Mouse (Mus musculus) urinary bladder, adult 18-20 months (tissue): ENCODE data around the gene Leap2.

ENCODE experiments used
- DNase-seq, 2 experiments: peaks; one replicate each; pipeline ENCODE4 v3.0.0; 2022; ENCODE audit warnings: low spot score in 2 of 2, mixed read lengths in 2 of 2

The Leap2 gene

DNA sequence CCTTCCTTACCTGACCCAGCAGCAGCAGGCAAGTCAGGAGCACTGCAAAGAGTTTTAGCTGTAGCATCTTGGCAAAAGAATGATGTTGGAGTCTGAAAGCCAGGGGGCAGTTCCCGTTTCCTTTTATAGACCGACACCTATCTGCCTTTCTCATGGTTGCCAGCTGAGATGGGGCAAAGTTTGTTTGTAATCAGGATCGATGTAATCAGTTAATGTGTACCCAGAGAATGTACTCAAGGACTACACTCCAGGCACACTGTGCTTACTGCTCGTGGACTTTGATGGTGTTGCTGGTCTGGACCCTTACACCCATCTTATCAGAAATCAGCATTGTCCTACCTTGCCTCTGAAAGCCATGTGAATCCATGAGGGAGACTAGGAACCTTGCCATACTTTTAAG is at the start of gene Leap2:
Gene Leap2 (minus strand): TSS at position 135 of the 400 bp plus-strand sequence.
- no peak for DNase-seq

DNA sequence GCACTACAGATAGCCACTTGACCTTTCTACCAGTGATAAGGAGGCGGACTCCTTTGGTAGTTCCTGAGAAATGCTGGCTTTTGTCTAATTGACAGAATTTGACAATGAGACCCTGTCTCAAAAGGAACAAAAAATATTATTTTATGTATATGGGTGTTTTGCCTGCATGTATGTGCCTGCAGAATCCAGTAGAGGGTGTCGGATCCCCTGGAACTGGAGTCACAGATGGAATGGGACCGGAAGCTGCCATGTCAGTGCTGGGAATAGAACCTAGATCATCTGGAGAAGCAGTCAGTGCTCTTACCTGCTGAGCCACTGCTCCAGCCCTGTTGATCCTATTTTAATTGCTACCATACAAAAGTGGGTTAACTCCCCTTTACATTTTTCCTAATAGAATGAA is 49.7 kb upstream of the Leap2 start:
- DNase-seq: no peak

DNA sequence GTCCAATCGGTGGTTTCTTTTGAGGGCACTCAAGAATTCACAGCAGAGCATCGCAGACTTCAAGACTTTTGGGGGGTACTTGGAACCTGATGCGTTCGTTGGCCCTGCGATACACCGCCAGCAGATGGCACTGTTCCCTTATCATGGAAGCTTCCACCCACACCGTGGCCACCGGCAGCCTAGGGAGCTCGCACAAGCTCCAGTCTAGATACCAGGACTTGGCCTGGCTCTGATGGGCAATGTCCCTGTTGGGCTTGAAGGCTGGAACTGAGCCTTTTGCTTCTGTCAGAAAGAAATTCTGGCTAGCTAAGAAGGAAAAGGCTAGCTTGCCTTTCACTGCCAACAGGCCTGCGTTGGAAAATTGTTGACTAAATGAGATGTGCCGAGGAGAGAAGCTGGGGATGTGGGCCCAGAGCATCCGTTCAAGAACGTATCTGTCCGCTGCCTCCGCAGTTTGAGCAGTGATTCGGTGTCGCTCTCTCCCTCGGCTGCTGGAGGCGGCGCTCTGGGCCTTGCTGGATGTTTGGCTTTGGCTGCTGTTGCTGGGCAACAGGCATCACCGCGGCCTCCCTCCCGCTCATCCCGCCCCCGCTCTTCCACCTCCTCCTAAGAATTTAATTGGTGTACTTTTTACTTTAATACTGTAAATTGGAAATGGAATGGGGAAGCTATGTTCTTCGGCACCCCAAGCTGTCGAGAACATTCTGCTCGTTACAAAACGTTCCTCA is 47.2 kb upstream of the Leap2 start, which contains the start of gene Gm9837:
Gene Gm9837 (minus strand): TSS at position 512 of the 728 bp plus-strand sequence.
- peak; percentile 74 to 79 for DNase-seq

DNA sequence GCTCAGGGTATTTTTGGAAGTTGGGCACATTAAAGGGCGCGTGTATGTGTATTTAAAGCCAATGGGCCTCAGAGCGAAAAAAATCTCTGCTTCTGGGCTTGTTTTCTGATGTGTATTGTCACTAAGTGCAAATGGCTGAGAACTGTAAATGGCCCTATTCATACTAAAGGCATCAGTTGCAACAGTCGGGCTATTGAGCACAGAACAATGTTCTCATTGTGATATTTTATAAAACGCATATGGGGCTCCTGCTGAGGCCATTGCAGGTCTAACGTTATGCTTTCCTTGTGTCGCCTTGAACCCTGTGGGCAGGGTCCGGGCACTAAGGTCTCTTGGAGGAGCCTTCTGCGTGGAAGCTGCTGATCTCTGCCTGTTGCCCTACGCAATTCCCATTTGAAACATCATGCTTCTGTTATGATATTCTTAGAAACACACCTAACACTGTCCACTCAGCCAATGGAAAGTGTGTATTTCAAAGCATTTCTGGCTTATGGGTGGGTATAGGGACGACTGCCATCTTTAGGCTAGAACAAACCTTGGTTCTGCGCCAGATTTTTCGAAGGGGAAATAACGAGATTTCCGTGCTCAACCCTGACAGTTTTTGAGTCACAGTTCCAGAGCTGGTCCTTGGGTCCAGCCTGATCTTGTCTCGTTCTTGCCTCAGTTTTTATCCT is 46.5 kb upstream of the Leap2 start:
- no peak for DNase-seq

DNA sequence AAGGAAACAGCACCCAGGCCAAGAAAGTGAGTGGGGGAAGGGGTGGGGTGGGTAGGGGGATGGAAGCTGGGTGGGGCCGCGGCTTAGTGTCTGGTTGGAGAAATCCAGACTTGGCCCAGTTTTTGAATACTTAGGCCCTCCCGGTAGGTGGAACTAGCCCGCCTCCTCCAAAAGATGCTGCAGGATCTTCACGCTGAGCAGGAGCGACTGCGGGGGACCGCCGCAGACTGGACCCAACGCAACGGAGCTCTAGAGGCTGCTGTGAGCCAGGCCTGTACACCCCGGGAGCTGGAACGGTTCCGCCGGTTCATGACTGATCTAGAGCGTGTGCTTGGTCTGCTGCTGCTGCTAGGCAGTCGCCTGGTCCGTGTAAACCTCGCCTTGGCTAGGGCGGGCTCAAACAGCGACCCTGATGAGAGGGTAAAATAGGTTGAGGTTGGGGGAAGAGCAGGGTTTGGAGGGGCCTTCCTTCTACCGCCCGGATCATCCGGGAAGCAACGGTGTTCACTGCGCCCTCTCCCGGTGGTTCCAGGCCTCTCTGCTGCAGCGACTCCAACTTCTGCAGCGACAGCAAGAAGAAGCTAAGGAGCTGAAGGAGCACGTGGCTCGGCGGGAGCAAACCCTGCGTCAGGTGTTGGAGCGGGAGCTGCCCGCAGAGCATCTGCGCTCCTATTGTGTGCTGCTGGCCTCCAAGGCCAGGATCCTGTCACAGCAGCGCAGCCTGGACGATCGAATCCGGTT is 43.4 kb upstream of the Leap2 start:
- DNase-seq: no peak

DNA sequence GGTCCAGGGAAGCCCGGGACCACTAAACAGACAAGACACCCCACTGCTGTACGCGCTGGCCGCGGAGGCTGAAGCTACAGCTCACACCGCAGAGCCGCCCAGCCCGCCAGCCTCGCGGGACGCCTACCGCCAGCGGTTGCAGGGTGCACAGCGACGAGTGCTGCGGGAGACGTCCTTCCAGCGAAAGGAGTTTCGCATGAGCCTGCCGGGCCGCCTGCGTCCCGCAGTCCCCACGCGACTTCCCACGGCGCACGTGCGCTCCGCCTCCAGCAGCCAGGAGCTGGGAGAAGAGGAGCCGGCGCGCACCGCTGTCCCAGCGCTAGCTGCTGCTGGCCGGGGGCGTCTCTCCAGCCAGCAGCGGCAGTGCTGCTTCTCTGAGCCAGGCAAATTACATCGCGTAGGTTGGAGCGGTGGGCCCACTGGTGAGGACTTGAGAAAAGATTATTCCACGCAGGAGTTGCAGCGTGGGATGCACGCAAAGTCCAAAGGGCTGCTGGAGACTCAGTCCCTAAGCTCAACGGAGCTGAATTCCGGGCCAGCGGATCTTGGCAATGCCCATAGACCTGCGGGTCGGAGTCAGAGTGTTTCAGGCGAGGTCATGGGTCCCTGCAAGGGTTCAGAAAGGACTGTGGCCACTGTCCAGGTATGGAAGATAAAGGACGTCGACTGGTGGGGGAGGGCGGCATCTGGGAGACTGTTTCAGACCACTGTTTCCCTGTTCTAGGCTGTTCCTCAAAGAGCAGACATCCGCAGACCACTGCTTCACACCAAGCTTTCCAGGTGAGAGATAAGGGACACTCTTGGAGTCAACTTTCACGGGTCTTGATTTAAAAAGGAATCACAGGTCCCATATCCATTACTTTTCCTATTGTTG is 40.8 kb upstream of the Leap2 start:
- DNase-seq: no peak

DNA sequence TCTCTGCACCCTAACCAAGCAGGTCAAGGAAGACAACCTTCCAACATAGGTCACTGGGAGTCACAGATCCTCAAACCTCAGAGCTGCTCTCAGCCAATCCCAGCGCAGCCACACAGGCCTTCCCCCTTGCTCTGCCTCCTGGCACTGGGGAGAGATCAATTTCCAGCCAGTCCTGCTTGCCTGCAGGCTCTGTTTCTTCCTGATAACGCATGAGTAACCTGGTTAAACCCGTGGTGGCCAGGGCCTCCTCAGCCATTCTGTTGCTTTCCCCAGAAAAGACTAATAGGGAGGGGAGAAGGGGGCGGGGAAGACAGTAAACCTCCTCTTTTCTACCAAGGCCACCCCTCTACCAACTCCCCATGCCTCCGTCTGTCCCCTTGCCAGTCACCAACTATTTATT is 38.8 kb upstream of the Leap2 start:
- no peak for DNase-seq

DNA sequence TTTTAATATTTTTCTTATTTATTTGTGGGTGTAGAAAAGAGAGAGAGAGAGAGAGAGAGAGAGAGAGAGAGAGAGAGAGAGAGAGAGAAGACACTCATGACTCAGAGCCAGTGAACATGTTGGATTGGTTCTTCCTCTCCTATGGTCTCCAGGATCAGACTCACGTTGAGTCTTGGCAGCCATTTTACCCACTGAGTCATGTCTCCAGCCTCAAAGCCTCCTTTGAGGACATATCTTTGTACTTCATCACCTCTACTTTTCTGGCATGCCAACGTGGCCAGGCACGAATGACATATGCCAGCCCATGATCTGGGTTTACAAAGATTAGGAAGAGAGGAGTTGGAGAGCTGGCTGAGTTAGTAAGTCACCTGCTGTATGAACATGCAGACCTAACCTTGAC is 37.2 kb upstream of the Leap2 start:
- no peak for DNase-seq

DNA sequence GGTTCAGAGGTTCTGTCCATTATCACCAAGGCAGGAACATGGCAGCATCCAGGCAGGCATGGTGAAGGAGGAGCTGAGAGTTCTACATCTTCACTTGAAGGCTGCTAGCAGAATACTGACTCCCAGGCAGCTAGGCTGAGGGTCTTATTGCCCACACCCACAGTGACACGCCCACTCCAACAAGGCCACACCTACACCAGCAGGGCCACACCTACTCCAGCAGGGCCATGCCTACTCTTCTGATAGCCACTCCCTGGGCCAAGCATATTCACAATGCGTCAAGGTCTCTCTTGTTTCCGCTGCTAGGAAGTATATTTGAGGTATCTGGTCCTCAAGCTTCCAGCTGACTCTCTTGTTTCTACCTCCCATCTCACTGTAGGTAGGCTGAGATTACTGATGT is 36.0 kb upstream of the Leap2 start:
- DNase-seq: no peak

DNA sequence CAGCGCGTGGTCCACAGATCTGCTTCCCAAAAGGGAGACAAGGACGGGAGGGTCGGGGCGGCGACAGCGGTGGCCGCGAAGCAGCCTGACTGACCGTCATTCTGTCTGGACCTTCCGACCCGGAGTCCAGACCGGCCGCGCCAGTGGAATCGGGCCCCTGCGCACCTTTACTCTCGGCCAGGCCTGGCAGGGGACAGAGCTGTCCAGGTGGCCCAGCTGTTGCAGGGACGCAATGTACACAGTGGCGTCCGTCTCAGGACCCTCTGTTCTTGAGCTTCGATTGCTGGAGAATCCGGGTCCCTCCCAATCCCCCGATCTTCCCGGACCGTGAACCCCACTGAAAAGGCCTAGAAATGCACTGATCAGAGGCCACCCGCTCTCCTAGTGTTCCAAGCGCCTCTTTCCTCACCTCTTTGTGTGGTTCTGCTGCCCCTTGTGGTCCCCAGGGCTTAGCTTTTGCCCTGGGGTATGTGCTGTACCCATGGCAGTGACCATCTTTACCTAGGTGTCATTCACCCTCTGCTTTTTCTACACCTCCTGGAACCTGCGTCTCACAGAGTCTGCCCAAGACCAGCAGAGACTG is 34.5 kb upstream of the Leap2 start:
- no peak for DNase-seq

DNA sequence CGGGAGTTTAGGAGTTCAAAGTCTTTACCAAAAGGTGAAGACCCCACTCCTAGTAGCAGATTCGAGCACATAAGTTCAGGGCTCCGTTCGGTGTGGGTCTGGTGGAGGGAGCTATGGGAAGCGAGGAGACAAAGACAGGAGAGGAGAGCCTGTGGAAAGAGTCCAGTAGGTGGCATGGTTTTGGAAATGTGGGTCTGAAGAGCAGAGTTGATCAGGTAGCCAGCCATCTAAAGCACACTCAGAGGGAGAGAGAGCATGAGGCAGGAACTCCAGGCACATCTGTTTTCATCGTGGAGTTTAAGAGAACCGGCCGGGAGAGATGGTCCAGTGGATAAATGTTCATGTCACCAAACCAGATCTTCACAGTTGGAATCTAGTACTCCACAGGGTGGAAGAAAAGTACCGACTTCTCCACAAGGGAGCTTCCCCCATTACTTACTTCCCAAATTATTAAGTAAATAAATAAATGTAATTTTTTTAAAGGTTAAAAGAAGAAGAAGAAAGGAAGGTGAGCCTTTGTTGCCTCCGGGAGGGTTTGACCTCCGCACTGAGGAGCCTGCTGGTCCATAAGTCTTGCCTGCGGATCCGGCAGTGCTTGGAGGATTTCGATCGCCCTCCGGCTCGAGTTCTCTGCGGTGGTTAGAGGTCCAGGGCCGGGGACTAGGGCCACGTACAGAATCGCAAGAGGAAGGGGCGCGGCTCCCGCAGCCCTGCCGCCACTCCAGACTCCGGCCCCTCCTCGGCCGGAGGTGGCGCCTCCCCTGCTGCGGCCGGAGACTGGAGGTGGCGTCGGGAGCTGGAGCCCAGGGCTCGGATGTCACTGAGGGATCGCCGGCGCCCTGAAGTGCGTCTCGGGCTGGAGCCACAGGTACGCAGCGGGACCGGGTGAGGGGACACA is 33.8 kb upstream of the Leap2 start, which contains the start of the genes Gm10447 and Shroom1:
Gene Gm10447 (minus strand): TSS at position 637 of the 898 bp plus-strand sequence.
Gene Shroom1 (plus strand): TSS at position 732 of the 898 bp plus-strand sequence.
- DNase-seq: peak; percentile 60 to 69

DNA sequence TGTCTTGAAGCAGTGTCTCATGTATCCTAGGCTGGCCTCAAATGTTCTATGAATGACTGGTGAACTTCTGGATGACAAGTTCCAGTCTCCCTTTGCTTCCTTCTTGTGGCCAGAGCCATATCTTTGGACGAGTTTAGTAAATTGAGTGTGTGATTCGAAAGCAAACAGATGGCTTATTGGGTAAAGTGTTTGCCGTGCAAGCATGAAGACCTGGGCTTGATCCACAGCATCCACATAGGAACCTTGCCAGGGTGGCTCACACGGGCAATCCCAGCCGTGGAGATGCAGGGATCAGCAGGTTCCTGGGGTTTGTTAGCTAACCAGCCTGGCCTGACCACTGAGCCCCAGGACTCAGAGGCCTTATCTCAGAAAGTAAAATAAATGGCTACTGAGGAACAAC is 30.1 kb upstream of the Leap2 start:
- no peak for DNase-seq

DNA sequence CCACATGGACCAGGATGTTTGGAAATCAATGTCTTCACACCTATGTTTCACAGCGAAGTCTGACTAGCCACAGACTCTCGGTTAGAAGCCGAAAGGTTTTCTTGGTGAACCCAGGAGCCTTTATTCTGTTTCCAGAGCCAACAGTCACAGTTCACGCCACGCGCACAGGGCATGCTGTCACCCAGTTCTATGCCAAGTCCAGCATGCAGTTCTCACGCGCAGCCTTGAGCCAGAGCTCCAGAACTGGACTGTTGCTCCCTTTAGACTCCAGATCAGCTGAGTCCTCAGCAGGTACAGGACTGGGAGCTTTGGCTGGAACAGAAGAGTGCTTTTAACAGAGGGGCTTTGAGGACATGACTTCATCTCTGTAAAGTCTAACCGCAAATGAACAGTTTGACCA is 29.4 kb upstream of the Leap2 start:
- DNase-seq: no peak

DNA sequence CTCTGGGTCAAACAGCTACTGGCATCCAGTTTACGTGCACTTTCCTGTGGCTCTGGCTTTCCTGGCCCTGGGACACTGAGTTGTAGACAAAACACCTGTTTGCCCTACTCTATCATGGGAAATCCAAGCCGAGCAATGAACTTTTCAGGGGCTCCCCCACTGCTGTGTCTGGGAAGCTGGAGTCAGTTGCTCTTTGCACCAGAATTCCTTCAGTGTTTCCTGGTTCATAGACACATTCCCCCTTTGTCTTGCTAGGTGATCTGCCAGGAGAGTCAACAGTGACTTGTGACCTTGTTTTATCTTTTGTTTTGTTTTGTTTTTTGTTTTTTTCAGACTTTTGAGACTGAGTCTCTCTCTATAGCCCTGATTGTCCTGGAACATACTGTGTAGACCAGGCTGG is 28.4 kb upstream of the Leap2 start:
- DNase-seq: no peak

DNA sequence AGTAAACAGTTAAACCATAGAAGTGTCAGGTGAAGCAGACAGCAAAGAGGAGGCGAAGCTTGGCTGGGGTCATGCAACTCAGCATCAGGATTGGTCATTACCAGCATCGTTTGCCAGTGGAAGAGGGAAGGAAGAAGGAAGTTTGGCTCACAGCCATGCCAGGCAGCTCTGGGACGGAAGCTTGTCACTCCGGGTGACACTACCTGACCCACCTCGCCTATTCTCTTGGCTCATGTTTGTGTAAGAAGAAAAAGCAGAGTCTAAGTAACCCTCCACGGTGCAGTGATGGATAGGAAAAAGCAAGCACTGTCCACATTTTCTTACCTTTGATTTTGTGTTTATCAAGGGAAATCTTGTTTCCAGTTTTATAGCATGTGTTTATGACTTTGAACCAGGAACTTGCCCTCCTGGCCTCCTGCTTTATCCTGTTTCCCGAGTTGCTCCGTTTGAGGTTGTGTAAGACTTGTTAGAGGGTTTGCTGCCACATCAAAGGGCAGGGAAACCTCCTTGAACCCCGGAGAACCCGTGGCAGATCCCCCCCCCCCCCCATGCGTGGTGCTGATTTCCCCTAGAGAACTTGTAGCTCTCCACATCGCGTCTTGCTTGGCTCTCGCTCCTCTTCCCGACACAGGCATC is 27.2 kb upstream of the Leap2 start:
- no peak for DNase-seq

DNA sequence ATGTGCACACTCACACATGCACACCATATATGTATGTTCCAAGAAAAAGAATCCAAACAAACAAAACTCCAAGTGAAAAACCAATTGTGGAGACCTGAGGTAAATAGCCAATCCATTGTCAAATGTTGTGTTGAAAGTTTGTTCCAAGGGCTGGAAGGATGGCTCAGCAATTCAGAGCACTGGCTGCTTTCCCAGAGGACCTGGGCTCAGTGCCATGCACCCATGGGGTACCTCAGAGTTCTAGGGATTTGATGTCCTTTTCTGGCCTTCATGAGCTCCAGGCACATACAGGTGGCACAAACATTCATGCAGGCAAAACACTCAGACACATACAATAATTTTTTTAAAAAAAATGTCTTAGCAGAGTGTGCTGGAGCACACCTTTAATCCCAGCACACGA is 25.6 kb upstream of the Leap2 start:
- DNase-seq: no peak

DNA sequence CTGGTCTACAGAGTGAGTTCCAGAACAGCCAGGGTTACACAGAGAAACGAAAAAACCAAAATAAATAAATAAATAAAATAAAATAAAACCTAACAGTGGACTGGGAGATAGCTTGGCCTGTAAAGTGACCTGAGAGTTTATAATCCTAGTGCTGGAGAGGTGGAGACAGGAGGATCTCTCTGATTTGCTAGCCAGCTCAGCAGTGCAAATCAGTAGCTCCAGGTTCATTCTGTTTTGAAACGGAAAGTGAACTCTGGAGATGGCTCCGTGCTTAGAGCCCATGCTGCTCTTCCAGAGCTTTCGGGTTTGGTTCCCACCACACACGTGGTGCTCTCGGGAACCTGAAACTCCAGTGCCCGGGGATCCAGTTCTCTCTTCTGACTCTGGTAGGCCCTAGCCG is 25.0 kb upstream of the Leap2 start:
- DNase-seq: no peak

DNA sequence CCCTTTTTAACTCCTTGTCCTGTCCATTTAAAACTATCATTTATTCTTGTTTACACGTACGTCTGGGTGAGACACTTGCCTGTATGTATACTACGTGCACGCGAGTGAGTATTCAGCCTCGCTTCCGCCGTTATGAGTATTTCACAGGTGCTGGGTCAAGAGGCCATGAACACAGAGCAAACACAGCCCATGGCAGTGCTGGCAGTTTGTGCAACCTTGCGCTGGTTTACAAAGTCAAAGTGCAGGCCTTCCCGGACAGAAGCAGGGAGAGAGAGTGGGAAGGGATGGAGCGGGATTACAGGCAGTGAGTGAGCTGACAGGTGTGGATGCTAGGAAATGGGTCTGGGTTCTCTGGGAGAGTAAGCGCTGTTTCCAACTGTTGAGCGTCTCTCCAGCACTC is 23.2 kb upstream of the Leap2 start:
- DNase-seq: no peak

DNA sequence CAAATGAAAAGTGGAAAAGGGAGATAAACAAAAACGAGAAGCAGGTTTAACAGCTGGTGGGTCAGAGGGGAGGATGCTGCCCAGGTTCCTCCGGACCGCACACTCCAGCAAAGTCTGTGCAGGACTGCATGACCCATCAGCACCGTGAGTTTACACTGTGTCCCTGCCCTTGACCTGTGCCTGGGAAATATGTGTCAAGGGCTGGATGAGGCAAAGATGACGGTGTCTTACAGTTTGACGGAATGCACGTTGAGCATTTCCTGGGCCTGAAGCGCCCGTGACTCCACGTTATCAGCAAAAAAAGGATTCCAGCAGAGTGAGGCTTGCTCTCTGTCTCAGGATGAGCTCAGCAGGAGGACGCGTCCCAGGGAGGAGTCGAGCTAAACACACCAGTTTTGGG is 22.6 kb upstream of the Leap2 start:
- DNase-seq: no peak

DNA sequence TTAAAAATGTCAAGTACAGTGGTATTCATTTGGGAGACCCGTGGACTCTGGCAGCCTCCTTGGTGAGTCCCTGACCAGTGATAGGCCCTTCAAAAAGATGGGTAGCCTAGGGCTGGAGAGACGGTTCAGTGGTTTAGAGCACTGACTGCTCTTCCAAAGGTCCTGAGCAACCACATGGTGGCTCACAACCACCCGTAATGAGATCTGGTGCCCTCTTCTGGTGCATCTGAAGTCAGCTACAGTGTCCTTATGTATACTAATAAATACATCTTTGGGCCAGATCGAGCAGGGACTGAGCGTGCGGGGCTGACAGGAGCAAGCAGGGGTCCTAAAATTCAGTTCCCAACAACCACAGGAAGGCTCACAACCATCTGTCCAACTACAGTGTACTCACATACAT is 20.9 kb upstream of the Leap2 start:
- DNase-seq: no peak
